20 mouse cellular contexts compared by ENCODE assay signal in the genomic region with DNA sequence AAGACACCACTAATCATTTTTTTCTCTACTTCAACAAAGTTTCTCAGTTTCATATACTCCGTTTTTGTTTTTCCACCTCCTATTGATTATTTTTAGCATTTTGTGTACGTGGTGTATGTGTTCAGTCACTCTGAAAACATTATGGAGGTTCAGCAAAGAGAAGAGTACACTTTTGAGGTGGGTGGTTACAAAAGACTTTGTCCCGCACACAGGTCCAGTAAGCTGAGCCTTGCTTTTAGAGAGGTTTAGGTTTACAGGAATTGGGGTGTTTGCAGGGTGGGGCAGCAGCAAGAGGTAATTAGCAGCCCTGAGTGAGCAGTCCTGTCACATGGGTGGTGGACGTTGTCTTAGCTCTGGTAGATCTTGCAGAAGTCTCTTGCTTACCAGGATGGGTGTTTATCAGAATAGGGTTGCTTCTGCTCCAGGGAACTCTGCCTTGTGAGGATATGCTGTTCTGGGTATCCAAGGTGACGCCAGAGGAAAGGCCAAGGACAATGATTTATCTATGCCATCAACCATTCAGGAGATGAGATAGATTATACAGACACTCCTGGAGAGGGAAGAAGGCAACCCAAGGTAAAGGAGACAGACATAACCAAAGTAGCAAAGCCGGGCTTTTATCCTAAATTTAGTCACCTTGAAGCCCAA.
"Had no signal": no experiment of that assay in that cellular context is flagged by ENCODE, and none has a peak within 500 bp of the region (broad histone marks: within the 10 kb centered on the region; RNA-seq: fewer than 3 reads in every experiment).

No protein-coding gene starts in this region.

- ATAC-seq: liver, embryonic 12.5 days; lung, postnatal 0 days; midbrain, embryonic 16.5 days had no signal

- H3K4me3 ChIP-seq: layer of hippocampus, adult 2 months; liver, embryonic 12.5 days; liver, embryonic 15.5 days; midbrain, embryonic 12.5 days; myocyte; neural tube, embryonic 13.5 days; stomach, embryonic 15.5 days had no signal

- H3K27ac ChIP-seq: kidney, postnatal 0 days; layer of hippocampus, adult 2 months; liver, embryonic 12.5 days; liver, embryonic 15.5 days; macrophage; midbrain, embryonic 12.5 days; neural tube, embryonic 13.5 days; stomach, embryonic 15.5 days had no signal

- H3K9me3 ChIP-seq: liver, embryonic 12.5 days; liver, embryonic 15.5 days; midbrain, embryonic 12.5 days; neural tube, embryonic 13.5 days; stomach, embryonic 15.5 days had no signal

- H3K9ac ChIP-seq: liver, embryonic 12.5 days; liver, embryonic 15.5 days; lung, embryonic 14.5 days; midbrain, embryonic 12.5 days; neural tube, embryonic 13.5 days; stomach, embryonic 15.5 days had no signal

- H3K27me3 ChIP-seq: liver, embryonic 12.5 days; liver, embryonic 15.5 days; midbrain, embryonic 12.5 days; neural tube, embryonic 13.5 days; stomach, embryonic 15.5 days had no signal

- DNase-seq: kidney, adult 18-20 months; kidney, postnatal 25 days; layer of hippocampus, adult 9-11 months; lung, embryonic 14.5 days; retina, postnatal 1 day; right cerebral cortex, postnatal 25 days; spleen, adult 18-20 months; thymus, adult 18-20 months; thymus, postnatal 36 days had no signal

- H3K4me1 ChIP-seq: stomach, embryonic 15.5 days had no signal

- H3K4me2 ChIP-seq: liver, embryonic 12.5 days; liver, embryonic 15.5 days; lung, embryonic 14.5 days; midbrain, embryonic 12.5 days; neural tube, embryonic 13.5 days; stomach, embryonic 15.5 days had no signal
